Mouse (Mus musculus) heart, postnatal 14 days (tissue): Measurements from ENCODE around the gene Mlycd. TPM values are rescaled to one million over a fixed set of nuclear protein-coding genes. Genes with fewer than 3 reads are reported as not detected.
A peak's percentile ranks its signal among the peaks of the same experiment; 100 is the strongest.

Source experiments
- DNase-seq, 2 experiments: peaks; one replicate each; pipeline ENCODE4 v3.0.0; 2021 to 2022
- intact Hi-C: fragments of 180-260 bp; cut with DNase I; formaldehyde crosslinking; loops from one replicate; pipeline ENCODE4 v1.15.1; 2025
- total RNA-seq, 2 experiments: library from RNA; stranded (reverse); gene quantifications; 2 replicates each; pipeline ENCODE4 v1.2.3; 2021

The Mlycd gene
- total RNA-seq, 2 experiments from 2014 or later, result 102 to 110 TPM

DNA sequence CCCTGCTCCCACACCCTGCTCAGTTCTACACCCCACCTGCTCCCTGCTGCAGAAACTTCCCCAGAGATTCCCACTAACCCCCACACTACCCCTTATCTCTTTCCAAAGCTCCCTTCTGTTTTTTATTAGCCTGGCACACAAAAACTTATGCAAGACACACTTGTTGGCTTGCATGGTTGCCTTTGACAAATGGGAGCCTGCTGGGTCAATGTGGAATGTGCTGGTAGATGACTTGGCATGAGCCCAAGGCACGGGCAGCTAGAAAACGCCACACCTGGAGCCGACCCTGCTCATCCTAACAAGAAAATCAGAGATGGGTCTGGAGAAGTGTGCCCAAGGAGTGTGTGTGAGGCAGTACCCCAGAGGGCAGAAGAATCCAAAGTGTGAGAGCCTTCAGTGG is 34.9 kb downstream of the Mlycd start:
- DNase-seq, result no peak
- intact Hi-C loops, result no loop called here

DNA sequence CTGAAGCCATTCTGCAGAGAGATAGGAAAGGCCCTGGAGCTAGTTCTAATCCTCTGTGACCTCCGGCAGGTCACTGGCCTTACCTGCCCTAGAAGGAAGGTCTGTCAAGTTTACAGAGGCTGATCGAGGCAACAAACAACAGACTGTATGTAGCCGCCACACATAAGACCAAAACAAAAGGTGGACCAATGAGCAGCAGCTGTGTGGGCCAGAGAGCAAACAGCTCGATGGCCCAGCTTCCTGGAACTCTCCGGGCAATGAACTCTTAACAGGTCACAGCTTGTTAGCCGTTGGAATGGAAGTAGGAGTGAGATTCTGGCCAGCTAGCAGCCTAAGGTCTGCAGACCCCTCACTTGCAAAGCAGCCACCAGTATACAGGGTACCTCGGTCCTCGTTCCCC is 35.6 kb downstream of the Mlycd start:
- no peak for DNase-seq
- intact Hi-C loops, result no loop called here

DNA sequence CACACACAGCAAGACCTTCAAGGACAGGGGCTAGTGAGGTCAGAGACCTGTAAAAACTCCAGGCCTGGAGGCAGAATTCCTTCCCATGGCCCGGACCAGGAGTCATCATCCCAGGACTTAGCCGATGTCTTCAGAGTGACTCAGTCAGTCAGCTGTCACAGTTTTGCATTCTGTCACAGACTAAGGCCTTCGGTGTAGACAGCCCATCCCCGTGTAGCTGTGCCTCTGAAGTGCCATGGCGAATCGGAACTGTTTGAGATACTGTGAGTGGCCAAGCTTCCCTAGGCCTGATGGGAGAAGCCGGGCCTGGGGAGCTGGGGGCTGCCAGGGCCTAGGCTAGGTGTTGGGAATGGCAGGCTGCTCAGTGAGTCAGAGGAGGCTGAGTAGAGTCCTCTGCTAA is 36.0 kb downstream of the Mlycd start:
- intact Hi-C loops, result no loop called here

DNA sequence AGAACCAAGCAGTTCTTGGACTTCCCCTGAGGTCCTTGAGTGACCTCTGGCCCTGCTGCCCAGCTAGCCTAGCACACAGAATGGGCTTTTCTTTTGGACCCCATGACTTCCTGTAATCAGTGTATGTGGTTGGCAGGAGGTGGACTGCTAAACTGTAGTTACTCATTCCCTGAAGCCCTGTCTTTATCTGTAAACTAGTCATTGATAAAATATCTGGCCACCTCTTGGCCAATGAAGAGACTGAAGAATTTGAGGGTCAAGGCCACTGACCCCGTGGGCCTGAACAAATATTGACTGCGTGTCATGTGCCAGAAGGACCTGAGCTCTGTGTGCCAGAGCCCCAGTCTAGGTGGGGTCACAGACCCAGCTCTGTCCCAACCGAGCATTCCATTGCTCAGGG is 37.7 kb downstream of the Mlycd start:
- intact Hi-C loops, result no loop called here
- DNase-seq, result no peak

More for the DNA sequence above, 36.0 kb downstream of the Mlycd start:
- DNase-seq, result no peak

DNA sequence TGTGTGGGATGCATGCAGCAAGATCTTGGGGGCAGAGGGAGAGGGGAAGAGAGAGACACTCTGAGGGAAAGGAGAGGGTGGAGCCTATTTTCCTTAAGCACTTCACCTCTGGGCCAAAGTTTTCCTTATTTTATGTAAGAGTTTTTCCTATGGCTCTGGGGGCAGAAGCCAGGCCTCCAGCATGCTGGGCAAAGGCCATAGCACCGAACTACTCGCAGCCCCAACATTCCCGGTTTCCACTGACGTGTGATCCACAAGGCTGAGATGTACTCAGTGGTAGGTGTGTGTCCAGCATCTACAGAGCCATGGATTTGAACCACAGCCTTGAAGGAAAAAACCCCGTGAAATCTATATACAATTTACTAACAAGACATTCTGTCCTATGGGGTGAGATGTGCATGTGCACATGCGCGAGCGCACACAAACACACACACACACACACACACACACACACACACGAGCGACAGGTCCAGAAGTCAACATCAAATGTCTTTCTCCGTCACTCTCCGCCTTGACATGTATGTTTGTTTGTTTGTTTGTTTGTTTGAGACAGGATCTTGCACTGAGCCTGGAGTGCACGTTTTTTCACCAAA is 39.0 kb downstream of the Mlycd start, which contains the start of gene Osgin1:
Gene Osgin1, plus strand, starts transcription at position 543 of the 593 bp plus-strand sequence.
- intact Hi-C loops, result no loop called here
- no peak for DNase-seq

DNA sequence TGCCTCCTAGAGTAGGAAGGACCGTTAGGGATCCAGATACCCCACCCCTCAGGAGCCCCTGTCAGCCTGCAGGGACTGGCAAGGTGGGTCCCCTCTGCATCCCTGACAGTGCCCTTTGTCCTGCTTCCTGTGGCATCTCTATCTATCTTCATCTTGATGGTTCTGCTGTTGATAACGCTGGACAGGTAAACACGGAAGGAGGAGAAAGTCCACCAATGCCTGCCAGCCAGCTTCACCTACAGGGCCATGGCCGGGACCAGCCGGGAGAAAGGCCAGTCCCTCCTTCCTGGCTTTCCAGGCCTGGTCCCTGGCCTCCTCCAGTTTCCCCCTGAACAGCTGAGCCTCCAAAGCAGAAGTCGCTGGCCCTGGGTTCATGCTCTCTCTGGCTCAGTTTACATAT is 39.9 kb downstream of the Mlycd start:
- no peak for DNase-seq
- intact Hi-C loops, result no loop called here

DNA sequence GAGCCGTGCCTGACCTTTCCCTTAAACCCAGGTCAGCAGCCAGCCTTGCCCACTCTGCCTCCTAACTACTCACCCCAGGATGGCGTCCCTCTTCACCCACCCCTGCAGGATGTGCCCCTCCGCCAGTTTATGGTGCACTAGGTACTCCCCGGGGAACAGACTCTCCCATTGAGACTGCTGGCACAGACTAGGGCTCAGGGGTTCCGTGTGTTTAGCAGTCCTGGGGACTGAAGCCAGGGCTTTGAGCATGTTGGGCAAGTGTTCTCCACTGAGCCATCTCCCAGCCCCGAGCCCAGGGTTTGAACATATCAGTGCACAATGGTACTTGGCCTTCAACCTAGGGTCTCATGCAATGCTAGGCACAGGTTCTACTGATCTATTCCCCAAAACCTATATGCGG is 40.8 kb downstream of the Mlycd start:
- no peak for DNase-seq
- intact Hi-C loops, result no loop called here

DNA sequence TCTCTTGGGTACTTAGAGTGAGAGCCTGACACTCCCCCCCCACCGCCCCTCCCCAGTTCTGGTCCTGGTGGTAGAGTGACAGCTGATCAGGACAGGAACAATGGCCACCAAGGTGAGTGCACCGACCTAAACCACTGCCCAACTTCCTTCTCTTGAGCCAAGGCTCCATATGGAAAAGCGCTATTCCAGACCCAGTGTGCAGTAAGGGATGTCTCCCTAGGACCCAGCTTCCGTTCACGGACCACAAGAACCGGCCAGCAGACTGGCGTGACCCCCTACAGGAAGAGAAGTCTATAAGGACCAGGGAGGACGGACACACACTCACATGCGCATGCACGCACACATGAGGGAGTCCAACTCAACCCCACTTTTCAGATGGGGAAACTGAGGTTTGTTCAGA is 41.7 kb downstream of the Mlycd start:
- DNase-seq, result no peak
- intact Hi-C loops, result no loop called here

DNA sequence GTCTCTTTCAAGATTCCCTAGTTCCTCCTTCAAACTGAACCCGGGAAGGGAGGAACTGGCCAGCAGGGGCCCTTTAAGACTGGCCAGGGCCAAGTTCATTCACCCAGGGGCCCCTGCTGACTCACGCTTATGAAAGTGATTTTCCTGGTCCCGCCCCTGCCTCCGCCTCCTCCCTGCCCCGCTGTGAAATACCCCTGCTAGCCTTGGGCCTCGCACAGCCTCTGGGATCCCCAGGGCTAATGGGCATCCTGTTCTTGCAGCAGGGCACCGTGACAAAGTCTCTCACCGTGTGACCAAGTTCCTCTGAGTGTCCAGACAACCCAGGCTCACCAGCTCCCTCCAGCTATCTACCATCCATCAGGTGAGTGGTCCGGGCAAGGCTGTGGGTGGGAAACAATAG is 42.3 kb downstream of the Mlycd start:
- DNase-seq, result peak; percentile 82 to 83
- intact Hi-C loops, result no loop called here

DNA sequence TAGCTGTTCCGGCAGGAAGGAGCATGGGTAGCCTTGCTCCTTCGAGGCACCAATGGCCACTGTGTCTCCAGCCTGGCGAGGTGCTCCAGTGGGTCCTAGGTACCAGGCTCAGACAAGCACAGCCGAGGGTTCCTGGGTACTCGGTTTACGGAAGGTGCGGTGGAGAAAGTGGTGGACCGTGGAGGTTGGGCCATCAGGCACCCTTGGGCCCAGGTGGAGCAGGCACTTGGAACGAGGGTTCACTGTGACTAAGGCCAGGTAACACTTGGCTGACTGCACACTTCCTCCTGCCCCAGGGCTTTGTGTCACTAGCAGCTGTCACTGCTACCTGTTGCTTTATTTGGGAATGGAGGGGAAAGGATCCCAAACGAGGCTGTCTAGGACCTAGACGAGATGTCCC is 42.8 kb downstream of the Mlycd start:
- DNase-seq, result no peak
- intact Hi-C loops, result no loop called here

DNA sequence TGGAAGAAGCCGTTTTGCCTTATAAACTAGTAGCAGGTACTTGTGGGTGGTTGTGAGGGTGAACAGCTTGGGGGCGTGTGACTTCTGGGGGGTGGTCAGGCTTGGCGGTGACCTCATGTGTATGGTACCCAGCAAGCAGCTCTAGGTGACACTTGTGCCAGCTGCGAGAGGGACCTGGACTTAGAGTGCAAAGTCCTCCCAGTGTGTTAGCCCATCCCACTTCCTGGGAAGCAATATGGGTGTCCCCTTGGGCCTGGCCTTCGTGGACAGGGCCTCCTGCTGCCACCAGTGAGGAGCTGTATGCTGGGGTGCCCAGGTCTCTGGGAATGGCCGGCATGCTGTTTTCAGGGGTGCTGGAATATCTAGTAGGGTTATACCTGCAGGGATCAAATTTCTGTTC is 44.2 kb downstream of the Mlycd start:
- no peak for DNase-seq
- intact Hi-C loops, result no loop called here

DNA sequence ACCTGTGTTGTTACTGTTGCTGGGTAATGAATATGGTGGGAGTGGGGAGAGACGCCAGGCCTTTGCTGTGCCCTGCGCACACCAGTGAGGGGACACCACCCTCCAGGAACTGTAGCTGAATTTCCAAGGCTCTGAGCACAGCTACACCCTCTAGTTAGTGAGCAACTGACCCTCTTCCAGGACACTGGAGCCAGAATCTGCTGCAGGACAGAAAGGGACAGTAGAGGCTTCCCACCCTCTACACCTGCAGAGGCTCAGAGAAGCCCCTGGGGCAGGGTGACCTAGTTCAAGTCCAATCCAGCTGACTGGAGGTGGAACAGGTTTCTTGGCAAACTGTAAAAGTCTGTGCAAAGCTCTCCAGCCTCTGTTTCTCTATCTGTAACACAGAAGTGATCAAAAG is 44.7 kb downstream of the Mlycd start:
- no peak for DNase-seq
- intact Hi-C loops, result no loop called here

DNA sequence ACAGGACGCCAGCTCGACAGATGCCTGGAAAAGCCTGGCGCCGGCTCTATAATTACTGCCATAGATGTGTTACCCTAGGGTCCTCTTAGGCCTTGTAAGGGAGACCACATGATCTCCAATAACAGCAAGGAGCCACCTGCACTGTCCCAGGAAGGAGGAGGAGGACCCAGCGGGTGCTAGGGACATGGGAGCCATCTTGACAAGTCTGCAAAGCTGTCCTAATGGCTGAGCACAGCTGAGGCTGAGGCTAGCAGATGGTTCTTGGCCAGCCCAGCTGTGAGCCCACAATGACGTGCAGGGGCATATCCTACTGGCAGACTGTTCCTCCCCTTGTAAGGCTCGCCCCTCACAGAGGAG is 45.2 kb downstream of the Mlycd start:
- intact Hi-C loops, result loop anchor here (1.0 to 10.0 kb wide), 4 partner anchors 28 to 345 kb away; partner anchors contain the start of gene Taf1c
- DNase-seq, result no peak

DNA sequence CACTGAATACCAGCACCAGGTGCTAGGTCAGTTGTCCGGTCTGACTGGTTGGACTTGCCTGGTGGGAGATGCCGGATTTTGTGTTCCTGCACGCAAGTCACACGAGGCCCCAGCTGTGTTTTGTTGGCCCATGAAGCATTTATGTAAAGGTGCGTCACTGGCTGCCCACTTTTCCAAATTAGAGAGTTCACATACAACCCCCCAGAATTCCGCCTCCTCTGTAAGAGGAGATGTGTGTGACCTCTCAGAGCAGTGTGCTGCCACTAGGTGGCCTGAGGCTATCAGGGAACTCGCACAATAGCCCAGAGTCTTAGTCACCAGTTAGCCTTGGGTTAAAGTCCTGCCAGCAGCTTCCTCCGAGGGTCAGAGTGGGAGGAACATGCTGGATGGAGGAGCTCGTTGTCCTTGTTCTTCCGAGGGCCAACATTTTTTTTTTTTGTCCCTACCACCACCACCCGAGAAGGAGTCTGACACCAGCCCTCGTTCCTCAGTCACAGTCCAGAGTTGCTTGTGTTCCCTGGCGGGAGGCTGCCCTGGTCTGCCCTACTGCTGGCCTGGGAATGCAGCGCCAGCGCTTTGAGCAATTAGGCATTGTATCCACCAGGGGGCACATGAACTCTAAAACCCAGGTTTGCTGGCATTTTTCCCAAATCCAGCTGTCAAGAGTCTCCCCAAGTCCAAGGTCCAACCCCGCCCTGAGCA is 45.7 kb downstream of the Mlycd start:
- intact Hi-C loops, result loop anchor here (1.0 to 10.0 kb wide), 4 partner anchors 28 to 344 kb away; partner anchors contain the start of gene Taf1c
- DNase-seq, result peak; percentile 76 to 84

DNA sequence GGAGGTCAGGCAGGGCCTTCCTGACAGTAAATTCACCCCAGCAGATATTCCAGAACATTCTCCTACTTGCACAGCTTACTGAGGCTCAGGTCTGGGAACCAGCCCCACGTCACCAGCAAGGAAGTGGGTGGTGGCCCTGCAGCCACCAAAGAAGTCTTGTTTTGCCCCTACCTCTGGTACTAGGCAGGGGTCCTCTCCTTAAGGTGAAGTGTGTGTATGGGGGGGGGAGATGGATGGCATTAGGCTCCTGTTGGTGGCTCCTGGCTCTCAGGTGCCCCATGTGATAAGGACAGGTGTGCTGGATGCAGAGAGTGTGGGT is 46.2 kb downstream of the Mlycd start:
- intact Hi-C loops, result loop anchor here (1.0 to 10.0 kb wide), 4 partner anchors 29 to 344 kb away; partner anchors contain the start of gene Taf1c

DNA sequence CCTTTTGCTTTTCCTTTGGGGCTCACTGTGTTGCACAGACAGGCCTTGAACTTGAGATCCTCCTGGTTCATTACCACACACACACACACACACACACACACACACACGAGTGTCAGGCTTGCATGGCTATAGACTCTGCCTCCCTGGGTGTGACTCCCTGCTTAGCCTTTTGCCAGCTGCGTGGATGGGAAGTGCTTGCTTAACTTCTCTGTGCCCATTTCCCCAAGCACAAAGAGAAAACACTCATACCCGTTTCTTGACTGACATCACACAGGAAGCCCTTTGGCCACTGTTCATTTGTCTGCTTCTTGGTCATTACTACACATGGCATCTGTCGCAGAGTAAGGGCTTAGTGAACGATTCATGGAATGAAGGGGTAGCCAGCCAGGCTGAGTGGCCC is 47.3 kb downstream of the Mlycd start:
- intact Hi-C loops, result loop anchor here (5.0 to 10.0 kb wide), 2 partner anchors 235 to 343 kb away; no protein-coding TSS in a partner anchor
- no peak for DNase-seq

More for the DNA sequence above, 46.2 kb downstream of the Mlycd start:
- DNase-seq, result no peak

DNA sequence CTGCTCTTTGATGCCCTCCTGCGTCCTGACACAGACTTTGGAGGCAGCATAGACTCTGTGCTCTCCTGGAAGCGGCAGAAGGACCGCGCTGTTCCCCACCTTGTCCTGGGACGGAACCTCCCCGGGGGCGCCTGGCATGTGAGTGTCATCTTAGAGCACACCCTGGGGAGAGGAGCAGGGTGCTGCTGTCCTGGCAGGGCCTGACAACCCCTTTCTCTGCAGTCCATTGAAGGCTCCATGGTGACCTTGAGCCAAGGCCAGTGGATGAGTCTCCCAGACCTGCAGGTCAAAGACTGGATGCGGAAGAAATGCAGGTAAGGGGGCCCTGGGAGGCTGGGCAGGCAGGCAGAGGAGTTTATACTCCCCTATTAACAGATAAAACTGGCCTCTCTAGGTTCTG is 48.3 kb downstream of the Mlycd start:
- DNase-seq, result no peak
- intact Hi-C loops, result loop anchor here (5.0 to 10.0 kb wide), 2 partner anchors 234 to 342 kb away; no protein-coding TSS in a partner anchor

DNA sequence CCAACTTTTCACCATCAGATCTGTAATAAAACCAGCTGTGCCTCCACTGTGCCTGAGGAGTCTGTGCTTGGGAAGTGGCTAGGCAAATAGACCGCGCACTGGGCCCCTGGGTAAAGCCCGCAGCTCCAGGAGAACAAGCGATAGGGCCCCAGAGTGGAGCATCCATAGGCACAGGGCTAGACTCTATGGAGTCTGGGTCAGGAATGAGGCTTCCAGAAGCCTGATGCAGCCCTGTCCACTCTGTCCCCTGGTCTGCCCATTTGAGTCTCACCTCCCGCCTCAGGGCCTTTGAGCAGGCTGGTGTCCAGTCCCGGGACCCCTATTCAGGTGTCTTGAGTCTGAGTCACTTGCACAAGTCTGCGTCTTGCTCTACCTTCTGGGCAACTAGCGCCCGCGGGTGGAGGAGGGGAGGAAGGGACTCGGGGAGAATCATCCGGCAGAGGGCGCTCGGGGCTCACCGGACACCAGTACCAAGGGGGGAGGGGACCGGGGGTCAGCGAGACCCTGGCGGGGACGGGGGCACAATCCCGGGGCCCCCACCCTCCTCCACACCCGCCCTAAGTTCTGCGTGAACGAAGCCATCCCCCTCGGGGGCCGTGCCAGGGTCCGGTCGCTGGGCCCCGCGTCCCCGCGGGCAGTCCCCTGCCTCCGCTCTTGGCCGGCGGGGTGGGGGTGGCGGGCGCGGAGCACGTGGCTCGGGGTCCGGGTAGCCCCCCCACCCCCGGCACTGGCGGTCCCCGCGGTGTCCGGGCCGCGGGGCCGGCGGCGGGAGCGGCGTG is 51.7 kb downstream of the Mlycd start, which contains the start of gene Necab2:
Gene Necab2, plus strand, starts transcription at position 509 of the 779 bp plus-strand sequence.
- intact Hi-C loops, result loop anchor here (1.0 to 10.0 kb wide), 2 partner anchors 51 to 338 kb away; no protein-coding TSS in a partner anchor
- DNase-seq, result peak; percentile 85 to 89

DNA sequence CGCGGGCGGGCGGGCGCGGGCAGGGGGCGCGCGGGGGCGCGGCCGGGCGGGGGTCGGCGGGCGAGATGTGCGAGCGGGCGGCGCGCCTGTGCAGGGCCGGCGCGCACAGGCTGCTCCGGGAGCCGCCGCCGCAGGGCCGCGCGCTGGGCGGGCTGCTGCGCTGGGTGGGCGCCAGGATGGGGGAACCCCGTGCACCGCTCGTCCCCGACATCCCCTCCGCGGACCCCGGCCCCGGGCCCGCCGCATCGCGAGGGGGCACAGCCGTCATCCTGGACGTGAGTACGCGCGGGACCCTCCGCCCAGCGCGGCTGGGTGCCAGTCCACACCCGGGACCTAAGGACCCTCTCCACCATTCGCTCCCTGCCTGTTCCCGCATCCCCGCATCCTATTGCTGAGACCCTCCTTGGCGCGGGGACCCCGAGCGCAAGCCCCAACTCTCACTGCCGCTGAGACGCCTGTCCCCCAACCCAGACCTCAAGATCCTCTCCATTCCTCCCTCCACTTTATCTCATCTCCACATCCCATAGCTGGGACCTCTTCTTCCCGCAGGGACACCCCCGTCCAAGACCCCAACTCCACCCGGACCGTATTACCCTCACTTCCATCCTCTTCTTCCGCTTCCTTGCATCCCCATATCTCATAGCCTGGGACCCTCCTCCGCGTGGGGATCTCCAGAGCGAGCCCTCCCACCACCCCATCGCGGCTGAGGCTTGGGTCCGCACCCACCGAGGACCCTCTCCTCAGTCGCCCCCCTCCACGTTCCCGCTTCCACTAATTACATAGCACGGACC is 52.5 kb downstream of the Mlycd start:
- DNase-seq, result peak in 1 of 2 experiments; percentile 18
- intact Hi-C loops, result loop anchor here (1.0 to 10.0 kb wide), 2 partner anchors 50 to 338 kb away; no protein-coding TSS in a partner anchor

DNA sequence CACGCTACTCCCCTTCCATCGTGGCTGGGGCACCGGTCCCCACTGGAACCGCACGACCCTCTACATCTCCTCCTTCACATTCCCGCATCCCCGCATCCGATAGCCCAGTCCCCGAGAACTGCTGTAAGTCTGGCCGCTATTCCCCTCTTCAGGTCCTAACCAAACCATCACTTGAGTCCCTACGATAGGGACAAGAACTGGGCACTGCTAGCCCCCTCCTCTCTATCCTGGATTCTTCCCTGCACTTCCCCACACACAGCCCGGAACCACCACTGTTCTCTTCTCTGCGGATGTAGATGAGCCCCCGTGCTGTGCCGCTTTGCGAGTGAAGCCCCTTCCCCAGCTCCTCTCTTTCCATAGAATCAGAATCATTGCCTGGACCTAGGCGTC is 53.1 kb downstream of the Mlycd start:
- intact Hi-C loops, result loop anchor here (10.0 kb wide), 1 partner anchor 337 kb away; no protein-coding TSS in a partner anchor
- DNase-seq, result no peak
